Mouse (Mus musculus) layer of hippocampus, postnatal 14 days (tissue): ENCODE measurements around the gene Gpx3. TPM values are rescaled to one million over a fixed set of nuclear protein-coding genes. Genes with fewer than 3 reads are reported as not detected.
A peak's percentile ranks its signal among the peaks of the same experiment; 100 is the strongest.
"Not testable (repeated sequence)": the region's sequence is repeated elsewhere in the genome, so short reads cannot be mapped to it uniquely, and the experiment has no call there.

ENCODE experiments used
- DNase-seq, 2 experiments: peaks; one replicate each; pipeline ENCODE4 v3.0.0; 2021 to 2022; ENCODE audit warnings: low spot score in 2 of 2, mixed read lengths in 1 of 2
- total RNA-seq, 2 experiments: library from RNA; stranded (reverse); gene quantifications; 2 replicates each; pipeline ENCODE4 v1.2.3; 2021

The Gpx3 gene
- total RNA-seq, 2 experiments from 2014 or later: 4.3 to 5.8 TPM

GRCm38 (mm10) chr11:54936035-54936770 is 34.0 kb downstream of the Gpx3 start:
- no peak for DNase-seq

- no peak for DNase-seq
Measured at GRCm38 (mm10) chr11:54936771-54937140, 34.5 kb downstream of the Gpx3 start.

GRCm38 (mm10) chr11:54939501-54939900 is 37.2 kb downstream of the Gpx3 start:
- DNase-seq: no peak

- DNase-seq: peak in 1 of 2 experiments; percentile 17
Measured at GRCm38 (mm10) chr11:54940056-54940455, 37.8 kb downstream of the Gpx3 start.

GRCm38 (mm10) chr11:54944702-54945101 is 42.4 kb downstream of the Gpx3 start:
- DNase-seq: no peak

GRCm38 (mm10) chr11:54949717-54950116 is 47.5 kb downstream of the Gpx3 start:
- DNase-seq: no peak

GRCm38 (mm10) chr11:54950684-54951083 is 48.4 kb downstream of the Gpx3 start:
- DNase-seq: no peak

GRCm38 (mm10) chr11:54952651-54953050 is 50.4 kb downstream of the Gpx3 start:
- no peak for DNase-seq

- peak in 1 of 2 experiments; percentile 22 for DNase-seq
Measured at GRCm38 (mm10) chr11:54953993-54954446, 51.8 kb downstream of the Gpx3 start.

- DNase-seq: no peak
Measured at GRCm38 (mm10) chr11:54954716-54955115, 52.5 kb downstream of the Gpx3 start.

GRCm38 (mm10) chr11:54955400-54955734 is 53.1 kb downstream of the Gpx3 start:
- not testable (repeated sequence) for DNase-seq

- DNase-seq: peak; percentile 98 to 99
Measured at GRCm38 (mm10) chr11:54955735-54956480, 53.7 kb downstream of the Gpx3 start.

GRCm38 (mm10) chr11:54956912-54957311 is 54.7 kb downstream of the Gpx3 start:
- DNase-seq: no peak

- not testable (repeated sequence) for DNase-seq
Measured at GRCm38 (mm10) chr11:54957708-54958107, 55.5 kb downstream of the Gpx3 start.

- no peak for DNase-seq
Measured at GRCm38 (mm10) chr11:54958571-54959073, 56.4 kb downstream of the Gpx3 start.

Other genes starting within 250 kb of the Gpx3 start
- gene Cdc42se2, start 114.8 kb upstream of the Gpx3 start, total RNA-seq: 100 to 1,000 TPM; 157 to 168 TPM
- 10 to 100 TPM; 28.7 to 29.0 TPM for gene Lyrm7, start 41.5 kb upstream of the Gpx3 start, total RNA-seq
- gene Hint1, start 36.1 kb upstream of the Gpx3 start, total RNA-seq: 100 to 1,000 TPM; 293 to 310 TPM
- gene Tnip1, start 60.5 kb downstream of the Gpx3 start, total RNA-seq: 10 to 100 TPM; 34.3 to 34.4 TPM
- gene Anxa6, start 131.0 kb downstream of the Gpx3 start, total RNA-seq: 10 to 100 TPM; 90.3 to 93.8 TPM
- not detected for gene Ccdc69, start 175.7 kb downstream of the Gpx3 start, total RNA-seq
- gene Gm2a, start 195.7 kb downstream of the Gpx3 start, total RNA-seq: 10 to 100 TPM; 53.7 to 58.5 TPM
- gene Slc36a3, start 249.3 kb downstream of the Gpx3 start, total RNA-seq: not detected